Mouse (Mus musculus): ENCODE data around the gene Arid1b. TPM values are rescaled to one million over a fixed set of nuclear protein-coding genes. Genes with fewer than 3 reads are reported as not detected.

The Arid1b gene
- total and polyA plus RNA-seq, 2 experiments, result 9.7 to 11.7 TPM

DNA sequence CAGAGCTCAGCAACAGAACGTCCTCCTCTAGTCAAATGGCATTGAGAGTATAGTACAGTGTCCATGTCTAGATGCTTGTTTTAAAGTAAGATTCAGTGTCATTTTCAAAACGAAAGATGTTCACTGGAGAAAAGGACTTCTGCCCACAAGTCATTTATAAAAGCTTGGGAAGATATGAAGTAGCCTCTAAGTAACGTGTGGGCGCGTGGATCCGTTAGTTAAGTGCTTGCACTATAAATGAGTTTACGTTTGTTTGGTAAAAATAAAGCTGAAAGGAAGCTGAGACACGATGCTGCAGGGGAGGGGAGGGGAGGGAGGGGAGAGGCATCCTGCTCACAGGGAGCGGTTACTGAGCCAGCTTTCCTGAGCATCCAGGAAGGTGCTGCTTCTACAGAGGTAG lies 293.5 kb downstream of the Arid1b start:
- Histone ChIP-seq H3K4me3 (ENCODE audit: insufficient read depth, low read depth, low read length) (no peak overlapping the region), H3K9ac (ENCODE audit: low read depth, low read length) (no peak overlapping the region), H3K79me2 (ENCODE audit: control insufficient read depth, insufficient read depth, low read length) (no peaks in the 10 kb centered on the region; the same call in 1 of the 2 replicates), H3K36me3 (ENCODE audit: control insufficient read depth, insufficient read depth, low read length) (peaks cover 7% of the 10 kb centered on the region; the same call in 1 of the 2 replicates), H3K4me1 (ENCODE audit: control insufficient read depth, insufficient read depth, low read length) (no peaks in the 10 kb centered on the region), H3K27ac (replicated peaks; ENCODE audit: insufficient read depth, low read depth, low read length) (no peak overlapping the region), H3K27me3 (ENCODE audit: control insufficient read depth, insufficient read depth, low read length) (no peaks in the 10 kb centered on the region)
- TF ChIP-seq POLR2A (IDR thresholded peaks at IDR 0.05; ENCODE audit: extremely low read depth, insufficient read depth, low read length), result no peak
- no peak for TF ChIP-seq CTCF (IDR thresholded peaks at IDR 0.05; ENCODE audit: low read depth, low read length)
- WGBS, result 78% methylated on average over 9 of the region's 9 CpGs
- no peak for DNase-seq (ENCODE audit: extremely low read depth, low read depth, low spot score)

DNA sequence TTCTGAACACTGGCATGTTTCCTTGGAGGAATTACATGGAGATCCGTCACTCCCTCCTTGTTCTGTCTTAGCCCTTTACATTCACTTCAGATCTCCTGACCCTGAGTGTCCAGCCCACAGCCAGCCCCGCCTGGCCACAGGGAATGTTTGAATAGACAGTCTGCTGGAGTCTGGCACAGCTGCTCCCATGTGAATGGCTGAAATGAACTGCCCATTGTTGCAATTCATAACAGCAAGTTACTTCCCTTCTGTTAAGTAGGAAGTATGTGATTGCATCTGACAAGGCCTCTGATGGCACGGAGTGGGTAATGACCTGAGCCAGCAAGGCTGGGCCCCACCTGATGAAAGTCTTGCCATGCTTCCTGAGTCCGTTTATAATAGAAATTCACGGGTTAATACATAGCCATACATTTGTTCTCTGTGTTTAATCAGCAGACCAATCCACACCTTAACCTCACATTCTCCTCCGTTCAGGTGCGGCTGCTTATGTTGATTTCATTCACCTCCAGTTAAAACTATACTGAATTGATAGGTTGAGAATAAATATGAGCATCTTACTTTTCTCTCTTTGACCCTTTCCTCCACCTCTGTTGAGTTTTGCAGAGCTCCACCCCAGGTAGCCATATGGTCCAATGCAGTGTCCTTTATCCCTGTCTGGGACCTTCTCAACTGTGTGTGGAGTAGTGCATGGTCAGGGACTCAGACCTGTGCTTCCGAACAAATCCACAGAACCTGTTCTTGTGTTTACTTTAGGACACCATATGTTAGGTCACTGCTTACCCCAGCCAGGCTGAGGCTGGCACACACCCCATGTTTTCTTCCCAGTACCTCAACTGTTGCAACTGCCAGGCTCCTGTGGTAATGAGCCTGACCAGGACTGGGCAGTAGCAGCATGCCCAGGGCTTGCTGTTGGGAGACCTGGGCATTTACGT lies 299.8 kb downstream of the Arid1b start:
- Histone ChIP-seq H3K27me3 (ENCODE audit: control insufficient read depth, insufficient read depth, low read length) (no peaks in the 10 kb centered on the region), H3K79me2 (ENCODE audit: control insufficient read depth, insufficient read depth, low read length) (0 out of 2 replicates have a peak, but pooled peaks cover 2% of the 10 kb centered on the region), H3K9ac (ENCODE audit: low read depth, low read length) (no peak overlapping the region), H3K4me3 (ENCODE audit: insufficient read depth, low read depth, low read length) (no peak overlapping the region), H3K4me1 (ENCODE audit: control insufficient read depth, insufficient read depth, low read length) (peaks cover 7% of the 10 kb centered on the region), H3K36me3 (ENCODE audit: control insufficient read depth, insufficient read depth, low read length) (peaks cover 7% of the 10 kb centered on the region; the same call in 1 of the 2 replicates), H3K27ac (replicated peaks; ENCODE audit: insufficient read depth, low read depth, low read length) (no peak overlapping the region)
- 82% methylated on average over 9 of the region's 9 CpGs for WGBS
- TF ChIP-seq POLR2A (IDR thresholded peaks at IDR 0.05; ENCODE audit: extremely low read depth, insufficient read depth, low read length) (no peak), CTCF (IDR thresholded peaks at IDR 0.05; ENCODE audit: low read depth, low read length) (no peak)
- DNase-seq (ENCODE audit: extremely low read depth, low read depth, low spot score), result no peak

DNA sequence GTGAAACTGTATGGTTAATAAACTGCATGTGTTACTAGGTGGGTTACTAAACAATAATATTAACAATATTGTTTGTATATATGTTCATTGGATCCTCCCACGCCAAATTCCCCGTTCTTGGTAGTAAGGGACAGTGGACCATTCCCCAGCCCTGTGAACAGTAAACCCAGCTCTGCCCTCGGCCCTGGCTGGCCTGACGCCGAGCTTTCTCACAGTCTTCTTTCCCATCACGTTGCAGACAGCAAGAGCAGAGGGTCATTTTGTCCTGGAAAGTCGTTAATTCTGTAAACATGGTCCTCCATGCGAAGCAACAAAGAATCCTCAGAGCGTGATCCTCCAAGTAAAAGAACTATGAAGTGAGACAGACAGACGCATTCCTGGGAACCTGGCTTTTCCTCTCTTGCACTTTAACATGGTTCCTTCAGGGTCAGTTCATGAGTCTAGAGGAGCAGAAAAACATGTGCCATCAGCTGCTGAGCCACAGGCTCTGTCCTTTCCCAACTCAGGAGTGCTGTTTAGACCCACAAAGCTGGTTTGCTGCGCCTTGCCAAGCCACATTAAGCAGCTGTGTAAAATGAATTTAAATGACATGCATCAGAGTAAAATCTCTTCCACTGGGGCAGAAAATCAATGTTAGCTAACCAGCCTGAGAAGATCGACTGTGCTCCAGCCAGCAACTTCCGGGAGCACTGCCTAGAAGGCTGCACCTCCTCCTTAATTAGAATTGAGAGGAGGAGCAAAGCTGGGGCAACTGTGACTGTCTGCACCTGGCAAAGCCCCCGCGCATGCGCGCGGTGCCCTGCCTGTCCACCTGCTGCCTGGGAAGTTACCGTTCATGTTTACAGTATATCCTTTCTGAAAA lies 301.2 kb downstream of the Arid1b start:
- no peak for TF ChIP-seq POLR2A (IDR thresholded peaks at IDR 0.05; ENCODE audit: extremely low read depth, insufficient read depth, low read length)
- no peak for TF ChIP-seq CTCF (IDR thresholded peaks at IDR 0.05; ENCODE audit: low read depth, low read length)
- 0 out of 2 replicates have a peak, but pooled peaks cover 2% of the 10 kb centered on the region for H3K79me2 ChIP-seq (ENCODE audit: control insufficient read depth, insufficient read depth, low read length)
- no peaks in the 10 kb centered on the region for H3K27me3 ChIP-seq (ENCODE audit: control insufficient read depth, insufficient read depth, low read length)
- peak overlapping the region; percentile 25; the same call in 1 of the 2 replicates for H3K9ac ChIP-seq (ENCODE audit: low read depth, low read length)
- peak; percentile 88 for DNase-seq (ENCODE audit: extremely low read depth, low read depth, low spot score)
- H3K4me1 ChIP-seq (ENCODE audit: control insufficient read depth, insufficient read depth, low read length), result peaks cover 7% of the 10 kb centered on the region
- peaks cover 7% of the 10 kb centered on the region; the same call in 1 of the 2 replicates for H3K36me3 ChIP-seq (ENCODE audit: control insufficient read depth, insufficient read depth, low read length)
- peak overlapping the region; percentile 53; the same call in 1 of the 2 replicates for H3K4me3 ChIP-seq (ENCODE audit: insufficient read depth, low read depth, low read length)
- H3K27ac ChIP-seq (replicated peaks; ENCODE audit: insufficient read depth, low read depth, low read length), result peak overlapping the region; percentile 45
- WGBS, result 61% methylated on average over 19 of the region's 19 CpGs

DNA sequence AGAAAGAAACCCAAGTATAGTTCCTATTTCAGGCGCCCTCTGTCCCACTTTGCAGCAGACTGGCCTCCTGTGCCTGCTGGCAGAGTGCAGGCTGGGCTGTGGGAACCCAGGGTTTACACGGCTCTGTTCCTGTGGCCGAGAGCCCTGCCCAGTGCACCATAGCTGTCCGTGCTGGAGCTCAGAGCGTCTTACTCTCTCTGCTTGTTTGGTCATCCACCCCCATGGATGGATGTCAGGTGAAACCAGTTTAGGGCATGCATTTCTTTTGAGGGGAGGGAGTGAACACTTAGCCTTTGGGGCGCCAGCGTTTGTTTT lies 301.8 kb downstream of the Arid1b start:
- peaks cover 7% of the 10 kb centered on the region for H3K4me1 ChIP-seq (ENCODE audit: control insufficient read depth, insufficient read depth, low read length)
- 0 out of 2 replicates have a peak, but pooled peaks cover 2% of the 10 kb centered on the region for H3K79me2 ChIP-seq (ENCODE audit: control insufficient read depth, insufficient read depth, low read length)
- peak overlapping the region; percentile 53; the same call in 1 of the 2 replicates for H3K4me3 ChIP-seq (ENCODE audit: insufficient read depth, low read depth, low read length)
- TF ChIP-seq CTCF (IDR thresholded peaks at IDR 0.05; ENCODE audit: low read depth, low read length) (no peak), POLR2A (IDR thresholded peaks at IDR 0.05; ENCODE audit: extremely low read depth, insufficient read depth, low read length) (no peak)
- H3K9ac ChIP-seq (ENCODE audit: low read depth, low read length), result peak overlapping the region; percentile 25; the same call in 1 of the 2 replicates
- peaks cover 7% of the 10 kb centered on the region; the same call in 1 of the 2 replicates for H3K36me3 ChIP-seq (ENCODE audit: control insufficient read depth, insufficient read depth, low read length)
- WGBS, result 77% methylated on average over 7 of the region's 7 CpGs
- DNase-seq (ENCODE audit: extremely low read depth, low read depth, low spot score), result no peak
- no peaks in the 10 kb centered on the region for H3K27me3 ChIP-seq (ENCODE audit: control insufficient read depth, insufficient read depth, low read length)
- peak overlapping the region; percentile 22 for H3K27ac ChIP-seq (replicated peaks; ENCODE audit: insufficient read depth, low read depth, low read length)

DNA sequence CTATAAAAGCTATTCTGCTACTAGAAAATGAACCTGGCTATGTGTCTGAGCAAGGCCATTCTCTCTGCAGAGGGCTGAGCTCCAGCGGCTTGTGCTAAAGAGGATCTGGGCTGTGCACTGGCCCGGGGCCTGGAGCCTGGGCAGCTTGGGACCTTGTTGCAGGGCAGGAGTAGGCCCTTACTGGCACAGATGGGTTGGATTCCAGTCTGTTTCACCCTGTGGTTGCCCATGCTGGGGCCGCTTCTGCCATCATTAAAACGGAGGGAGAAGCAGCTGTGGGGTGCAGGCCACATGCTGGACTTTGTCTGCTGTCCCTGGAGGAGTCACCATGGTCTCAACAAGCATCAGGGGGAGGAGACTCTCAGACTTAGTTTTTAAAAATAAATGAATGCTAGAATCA lies 303.4 kb downstream of the Arid1b start:
- Histone ChIP-seq H3K79me2 (ENCODE audit: control insufficient read depth, insufficient read depth, low read length) (0 out of 2 replicates have a peak, but pooled peaks cover 2% of the 10 kb centered on the region), H3K4me1 (ENCODE audit: control insufficient read depth, insufficient read depth, low read length) (peaks cover 7% of the 10 kb centered on the region), H3K9ac (ENCODE audit: low read depth, low read length) (no peak overlapping the region), H3K4me3 (ENCODE audit: insufficient read depth, low read depth, low read length) (no peak overlapping the region), H3K27me3 (ENCODE audit: control insufficient read depth, insufficient read depth, low read length) (no peaks in the 10 kb centered on the region), H3K27ac (replicated peaks; ENCODE audit: insufficient read depth, low read depth, low read length) (no peak overlapping the region), H3K36me3 (ENCODE audit: control insufficient read depth, insufficient read depth, low read length) (no peaks in the 10 kb centered on the region)
- WGBS, result 88% methylated on average over 4 of the region's 4 CpGs
- TF ChIP-seq POLR2A (IDR thresholded peaks at IDR 0.05; ENCODE audit: extremely low read depth, insufficient read depth, low read length) (no peak), CTCF (IDR thresholded peaks at IDR 0.05; ENCODE audit: low read depth, low read length) (no peak)
- no peak for DNase-seq (ENCODE audit: extremely low read depth, low read depth, low spot score)
